Mouse (Mus musculus) adrenal gland, postnatal 4 days (tissue): ENCODE data around the gene Sp100. TPM values are rescaled to one million over a fixed set of nuclear protein-coding genes. Genes with fewer than 3 reads are reported as not detected.

Source experiments
- DNase-seq, 2 experiments: peaks; one replicate each; pipeline ENCODE4 v3.0.0; 2021 to 2022; ENCODE audit warnings: low spot score in 2 of 2, mixed read lengths in 2 of 2
- total RNA-seq, 2 experiments: library from RNA; stranded (reverse); gene quantifications; 2 replicates each; pipeline ENCODE4 v1.2.3; 2021

Sp100 gene
- total RNA-seq, 2 experiments from 2014 or later = 9.8 to 12.9 TPM

GRCm38 (mm10) chr1:85697721-85698493 is 48.1 kb downstream of the Sp100 start:
- DNase-seq = no peak

GRCm38 (mm10) chr1:85702531-85702930 is 52.7 kb downstream of the Sp100 start:
- DNase-seq = no peak

- peak; percentile 14 to 43 for DNase-seq
Measured at GRCm38 (mm10) chr1:85703245-85704186, 53.7 kb downstream of the Sp100 start.

GRCm38 (mm10) chr1:85705552-85705951 is 55.8 kb downstream of the Sp100 start:
- DNase-seq = no peak

- DNase-seq = no peak
Measured at GRCm38 (mm10) chr1:85706754-85707153, 57.0 kb downstream of the Sp100 start.

DNA sequence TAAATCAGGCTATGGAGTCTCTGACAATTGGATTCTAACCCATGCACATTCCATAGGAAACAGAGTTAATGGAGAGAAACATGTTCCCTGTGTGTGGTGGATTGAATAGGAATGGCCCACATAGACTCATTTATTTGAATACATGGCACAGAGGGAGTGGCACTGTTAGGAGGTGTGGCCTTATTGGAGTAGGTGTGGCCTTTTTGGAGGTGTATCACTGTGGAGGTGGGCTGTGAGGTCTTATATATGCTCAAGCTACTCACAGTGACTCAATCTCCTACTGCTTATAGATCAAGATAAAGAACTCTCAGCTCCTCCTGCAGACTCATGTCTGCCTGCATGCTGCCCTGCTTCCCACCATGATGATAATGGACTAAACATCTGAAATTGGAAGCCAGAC is 64.7 kb downstream of the Sp100 start:
- no peak for DNase-seq

GRCm38 (mm10) chr1:85716447-85717027 is 66.7 kb downstream of the Sp100 start:
- no peak for DNase-seq

GRCm38 (mm10) chr1:85719049-85719448 is 69.3 kb downstream of the Sp100 start:
- no peak for DNase-seq

- no peak for DNase-seq
Measured at GRCm38 (mm10) chr1:85720220-85720893, 70.6 kb downstream of the Sp100 start.

DNA sequence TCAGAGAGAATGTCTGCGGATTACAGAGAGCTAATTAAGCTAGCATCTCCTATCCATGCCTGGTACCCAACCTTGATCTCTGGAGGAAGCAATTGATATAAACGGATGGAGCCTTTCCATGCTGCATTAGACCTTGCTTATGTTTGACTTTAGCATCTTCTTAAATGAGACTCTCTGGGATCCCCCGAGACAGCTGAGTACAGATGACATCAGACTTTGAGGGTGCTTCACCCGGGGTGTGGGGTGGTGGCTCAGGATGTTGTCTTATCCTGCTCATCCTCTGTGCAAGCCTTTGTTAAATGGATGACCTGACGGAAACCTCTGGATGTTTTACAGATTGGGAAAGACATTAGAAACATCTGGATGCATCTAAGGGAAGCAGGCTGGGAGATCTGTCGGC is 80.7 kb downstream of the Sp100 start:
- no peak for DNase-seq

DNA sequence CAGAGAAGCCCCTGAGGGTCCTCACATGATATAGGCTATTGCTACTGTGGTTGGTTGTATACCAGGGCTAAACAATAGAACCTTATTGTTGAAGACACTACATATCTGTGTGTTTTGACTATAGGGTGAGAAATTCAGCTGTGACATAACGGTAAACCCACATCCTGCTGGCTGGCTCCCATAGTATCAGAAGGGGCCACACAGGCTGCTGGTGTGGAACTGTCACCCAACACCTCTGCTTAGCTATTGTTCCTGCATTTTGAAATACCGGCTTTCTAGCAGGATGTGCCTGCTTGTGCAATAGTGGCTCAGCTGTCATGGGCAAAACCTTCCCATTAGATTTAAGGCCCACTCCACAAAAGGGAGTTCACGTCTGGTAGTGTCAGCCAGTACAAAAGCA is 82.8 kb downstream of the Sp100 start:
- no peak for DNase-seq

DNA sequence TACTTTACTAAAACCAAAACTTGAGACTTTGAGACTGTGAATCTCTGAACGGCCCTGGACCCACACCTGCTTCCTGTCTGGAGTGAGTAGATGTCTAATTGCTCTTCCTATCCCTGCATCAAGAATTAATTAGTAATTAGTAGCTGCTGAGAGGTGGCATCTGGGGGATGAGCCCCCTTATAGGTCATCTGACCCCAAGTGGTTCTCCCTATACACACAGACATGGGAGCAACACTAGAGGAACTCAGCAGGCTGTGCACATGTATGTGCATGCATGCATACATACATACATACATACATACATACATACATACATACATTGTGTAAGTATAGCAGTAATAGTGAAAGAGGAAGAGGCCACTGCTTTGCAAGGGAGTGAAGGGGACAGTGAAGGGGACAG is 84.7 kb downstream of the Sp100 start:
- DNase-seq = no peak

GRCm38 (mm10) chr1:85735463-85736123 is 85.8 kb downstream of the Sp100 start:
- no peak for DNase-seq

GRCm38 (mm10) chr1:85736355-85737184 is 86.8 kb downstream of the Sp100 start:
- peak in 1 of 2 experiments; percentile 63 for DNase-seq

DNA sequence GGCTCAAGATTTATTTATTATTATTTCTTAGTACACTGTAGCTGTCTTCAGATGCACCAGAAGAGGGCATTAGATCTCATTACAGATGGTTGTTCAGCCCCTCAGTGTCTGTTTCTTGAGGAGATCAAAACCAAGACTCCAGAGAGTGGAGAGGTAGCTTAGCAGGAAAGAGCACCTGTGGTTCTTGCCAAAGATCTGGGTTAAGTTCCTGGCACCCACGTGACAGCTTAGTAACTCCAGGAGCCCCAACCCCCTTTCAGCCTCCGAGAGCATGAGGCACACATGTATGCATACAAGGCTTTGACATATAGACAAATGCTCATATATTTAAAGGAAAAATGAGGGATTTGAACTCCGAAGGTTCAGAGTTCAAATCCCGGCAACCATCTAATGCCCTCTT is 89.2 kb downstream of the Sp100 start:
- DNase-seq = no peak

DNA sequence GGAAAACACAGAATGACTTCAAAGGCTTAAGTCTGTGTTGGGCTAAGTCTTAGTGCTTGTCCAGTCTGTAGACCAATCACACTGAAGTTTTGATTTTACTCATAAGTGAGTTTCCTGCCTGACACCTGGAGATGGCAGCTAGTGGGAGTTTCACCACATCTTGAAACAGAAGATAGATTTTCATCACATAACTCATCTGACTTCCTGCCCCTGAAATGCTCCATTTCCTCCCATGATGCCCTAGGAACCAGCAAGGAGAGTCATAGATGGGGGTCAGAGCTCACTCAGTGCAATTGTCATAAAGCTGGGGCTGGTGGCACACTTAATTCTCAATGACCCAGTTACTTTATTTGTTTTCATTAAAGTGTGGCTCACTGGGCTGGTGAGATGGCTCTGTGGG is 90.0 kb downstream of the Sp100 start:
- DNase-seq = no peak

DNA sequence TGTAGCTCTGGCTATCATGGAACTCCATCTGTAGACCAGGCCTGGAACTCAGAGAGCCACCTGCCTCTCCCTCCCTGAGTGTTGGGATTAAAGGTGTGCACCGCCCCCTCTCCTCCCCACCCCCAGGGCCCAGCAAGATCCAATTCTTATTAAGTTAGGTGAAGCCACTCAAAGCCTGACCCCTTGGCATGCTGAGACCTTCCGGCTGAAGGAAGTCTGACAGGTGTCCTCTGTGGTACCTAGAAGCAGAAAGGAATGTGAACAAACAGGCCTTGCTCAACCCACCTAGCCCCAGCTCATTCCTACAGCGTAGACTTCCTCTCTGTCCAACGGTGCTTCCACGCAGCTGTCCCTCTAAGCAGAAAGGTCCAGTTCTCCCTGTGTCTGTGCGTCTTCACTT is 91.1 kb downstream of the Sp100 start:
- DNase-seq = no peak

GRCm38 (mm10) chr1:85742333-85742732 is 92.5 kb downstream of the Sp100 start:
- no peak for DNase-seq

- no peak for DNase-seq
Measured at GRCm38 (mm10) chr1:85742916-85743505, 93.2 kb downstream of the Sp100 start.
